Comparison of ENCODE assay signal across 23 mouse cellular contexts in the genomic region with DNA sequence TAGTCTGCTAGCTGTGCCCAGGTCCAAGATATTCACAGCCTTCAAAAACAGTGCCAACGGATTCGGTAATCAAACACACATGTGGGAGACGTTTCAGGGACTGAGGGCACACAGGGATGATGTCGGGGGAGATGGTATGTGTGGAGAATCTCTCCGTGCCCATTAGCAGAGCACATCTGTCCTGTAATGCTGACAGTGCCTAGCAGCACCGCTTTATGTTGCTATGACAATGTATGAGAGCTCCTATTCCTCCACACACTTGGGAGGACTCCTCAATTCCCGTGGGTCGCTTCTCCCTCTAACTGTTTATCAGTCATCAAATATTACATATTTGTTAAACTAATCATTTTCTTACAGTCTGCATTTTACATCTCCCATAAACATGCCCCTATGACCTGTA. TPM values are rescaled to one million over a fixed set of nuclear protein-coding genes. Genes with fewer than 3 reads are reported as not detected.
DNase-seq lines count a peak whose midpoint lies in the region; ATAC-seq and TF ChIP-seq lines count a peak whose summit lies in the region.
"Had no signal": no experiment of that assay in that cellular context is flagged by ENCODE, and none has a peak within 500 bp of the region (broad histone marks: within the 10 kb centered on the region; RNA-seq: fewer than 3 reads in every experiment).

No protein-coding gene starts in this region.

- H3K27ac ChIP-seq in forebrain, embryonic 15.5 days (replicated peaks) = no peak overlapping the region
- H3K27ac ChIP-seq in forebrain, embryonic 10.5 days = no peak overlapping the region
- peak overlapping the region; percentile 69 for H3K27ac ChIP-seq in intestine, embryonic 14.5 days (ENCODE audit: low read depth)
- no peak overlapping the region for H3K27ac ChIP-seq in intestine, postnatal 0 days (ENCODE audit: low read depth, low read length)
- H3K27ac ChIP-seq in midbrain, embryonic 15.5 days = no peak overlapping the region
- H3K27ac ChIP-seq: gastrocnemius, adult 2 months; kidney, postnatal 0 days; limb, embryonic 12.5 days; liver, embryonic 12.5 days had no signal

- H3K4me1 ChIP-seq in forebrain, embryonic 15.5 days = peaks cover 23% of the 10 kb centered on the region
- H3K4me1 ChIP-seq in forebrain, embryonic 10.5 days = peaks cover 11% of the 10 kb centered on the region
- peaks cover 22% of the 10 kb centered on the region for H3K4me1 ChIP-seq in intestine, embryonic 14.5 days (replicated peaks; ENCODE audit: control insufficient read depth, insufficient read depth, low read length)
- H3K4me1 ChIP-seq in intestine, postnatal 0 days (replicated peaks; ENCODE audit: control insufficient read depth, insufficient read depth, low read length) = no peaks in the 10 kb centered on the region
- H3K4me1 ChIP-seq in midbrain, embryonic 15.5 days = peaks cover 13% of the 10 kb centered on the region
- H3K4me1 ChIP-seq: liver, embryonic 12.5 days had no signal

- no peak overlapping the region for H3K9ac ChIP-seq in forebrain, embryonic 15.5 days (replicated peaks)
- H3K9ac ChIP-seq in intestine, embryonic 14.5 days (ENCODE audit: low read length) = no peak overlapping the region
- no peak overlapping the region for H3K9ac ChIP-seq in intestine, postnatal 0 days (ENCODE audit: low read depth, low read length)
- no peak overlapping the region for H3K9ac ChIP-seq in midbrain, embryonic 15.5 days
- H3K9ac ChIP-seq: heart, embryonic 12.5 days; limb, embryonic 12.5 days; liver, embryonic 12.5 days had no signal

- no peaks in the 10 kb centered on the region for H3K9me3 ChIP-seq in forebrain, embryonic 15.5 days
- no peaks in the 10 kb centered on the region for H3K9me3 ChIP-seq in forebrain, embryonic 10.5 days
- H3K9me3 ChIP-seq in intestine, embryonic 14.5 days (ENCODE audit: control insufficient read depth, low read length) = no peaks in the 10 kb centered on the region
- no peaks in the 10 kb centered on the region for H3K9me3 ChIP-seq in intestine, postnatal 0 days (ENCODE audit: control insufficient read depth)
- no peaks in the 10 kb centered on the region for H3K9me3 ChIP-seq in midbrain, embryonic 15.5 days
- H3K9me3 ChIP-seq: heart, embryonic 12.5 days; limb, embryonic 12.5 days; liver, embryonic 12.5 days; megakaryocyte, embryonic 14.5 days had no signal

- no peaks in the 10 kb centered on the region for H3K36me3 ChIP-seq in forebrain, embryonic 15.5 days
- H3K36me3 ChIP-seq in forebrain, embryonic 10.5 days (replicated peaks) = no peaks in the 10 kb centered on the region
- H3K36me3 ChIP-seq in intestine, embryonic 14.5 days (ENCODE audit: control insufficient read depth, insufficient read depth, low read length) = no peaks in the 10 kb centered on the region
- no peaks in the 10 kb centered on the region for H3K36me3 ChIP-seq in intestine, postnatal 0 days (ENCODE audit: control insufficient read depth, insufficient read depth)
- no peaks in the 10 kb centered on the region for H3K36me3 ChIP-seq in midbrain, embryonic 15.5 days (replicated peaks)
- H3K36me3 ChIP-seq: heart, embryonic 12.5 days; limb, embryonic 12.5 days; liver, embryonic 12.5 days had no signal

- H3K4me2 ChIP-seq in forebrain, embryonic 15.5 days (replicated peaks) = no peak overlapping the region
- 0 out of 2 replicates have a peak overlapping the region, but pooled peaks have one; percentile 29 for H3K4me2 ChIP-seq in intestine, embryonic 14.5 days (ENCODE audit: low read length)
- H3K4me2 ChIP-seq in intestine, postnatal 0 days (replicated peaks; ENCODE audit: low read depth) = no peak overlapping the region
- no peak overlapping the region for H3K4me2 ChIP-seq in midbrain, embryonic 15.5 days
- H3K4me2 ChIP-seq: heart, embryonic 12.5 days; limb, embryonic 12.5 days; liver, embryonic 12.5 days had no signal

- no peak for DNase-seq in forebrain, embryonic 10.5 days (ENCODE audit: extremely low spot score, low spot score)
- DNase-seq in intestine, embryonic 14.5 days (ENCODE audit: low spot score) = no peak
- DNase-seq in 3T3-L1 (ENCODE audit: low read depth, low spot score) = peak; percentile 6
- no peak for DNase-seq in thymus, postnatal 14 days
- DNase-seq: adrenal gland, postnatal 36 days; cerebellum, adult 11-12 months; cerebellum, postnatal 14 days; gastrocnemius, adult 2 months; heart, adult 11 months; kidney, adult 18-20 months; lung, adult 2 months; right cerebral cortex, postnatal 4 days; thymus, postnatal 36 days had no signal

- TF ChIP-seq CTCF in intestine, postnatal 0 days (IDR thresholded peaks at IDR 0.05; ENCODE audit: low read depth) = no peak

- WGBS in forebrain, embryonic 15.5 days = 73% methylated on average over 8 of the region's 8 CpGs
- 89% methylated on average over 8 of the region's 8 CpGs for WGBS in forebrain, embryonic 10.5 days
- 52% methylated on average over 8 of the region's 8 CpGs for whole genome bisulfite sequencing in intestine, embryonic 14.5 days
- WGBS in intestine, postnatal 0 days = 69% methylated on average over 8 of the region's 8 CpGs
- WGBS in midbrain, embryonic 15.5 days = 62% methylated on average over 8 of the region's 8 CpGs

- H3K4me3 ChIP-seq in forebrain, embryonic 15.5 days = no peak overlapping the region
- no peak overlapping the region for H3K4me3 ChIP-seq in forebrain, embryonic 10.5 days
- H3K4me3 ChIP-seq in intestine, embryonic 14.5 days (ENCODE audit: low read depth, low read length) = no peak overlapping the region
- H3K4me3 ChIP-seq in intestine, postnatal 0 days (ENCODE audit: low read depth, low read length) = no peak overlapping the region
- H3K4me3 ChIP-seq in midbrain, embryonic 15.5 days = no peak overlapping the region
- H3K4me3 ChIP-seq: gastrocnemius, adult 2 months; heart, embryonic 12.5 days; limb, embryonic 12.5 days; liver, embryonic 12.5 days; megakaryocyte, embryonic 14.5 days; myocyte had no signal

- no peaks in the 10 kb centered on the region for H3K27me3 ChIP-seq in forebrain, embryonic 15.5 days
- no peaks in the 10 kb centered on the region for H3K27me3 ChIP-seq in forebrain, embryonic 10.5 days (ENCODE audit: poor library complexity, severe bottlenecking)
- H3K27me3 ChIP-seq in intestine, embryonic 14.5 days (replicated peaks; ENCODE audit: control insufficient read depth, insufficient read depth, low read length) = no peaks in the 10 kb centered on the region
- no peaks in the 10 kb centered on the region for H3K27me3 ChIP-seq in intestine, postnatal 0 days (replicated peaks; ENCODE audit: control insufficient read depth, insufficient read depth, low read length)
- no peaks in the 10 kb centered on the region for H3K27me3 ChIP-seq in midbrain, embryonic 15.5 days (replicated peaks)
- H3K27me3 ChIP-seq: CH12.LX; heart, embryonic 12.5 days; limb, embryonic 12.5 days; liver, embryonic 12.5 days had no signal

- ATAC-seq in forebrain, embryonic 15.5 days (replicated peaks) = 0 out of 2 replicates have a peak, but pooled peaks have one; percentile 29
- no peak for ATAC-seq in intestine, embryonic 14.5 days (replicated peaks; ENCODE audit: low FRiP score, low TSS enrichment, low read depth)
- no peak for ATAC-seq in intestine, postnatal 0 days
- ATAC-seq in midbrain, embryonic 15.5 days (replicated peaks) = 0 out of 2 replicates have a peak, but pooled peaks have one; percentile 38
- ATAC-seq: liver, embryonic 12.5 days had no signal

RNA-seq across cellular contexts. Expression of gene Cdhr3, which starts 9.0 kb away (rescaled TPM):
- polyA plus RNA-seq in forebrain, embryonic 15.5 days (2015; fragmentation: Nextera tagmentation; extraction: Ambion mirVana) = 0.20 and 0.29 TPM in 2 replicates
- not detected in 2 replicates for polyA plus RNA-seq in forebrain, embryonic 10.5 days (2016; fragmentation: Nextera tagmentation; extraction: Ambion mirVana)
- polyA plus RNA-seq in intestine, embryonic 14.5 days (2014; fragmentation: Nextera tagmentation; extraction: Ambion mirVana) = not detected in 2 replicates
- polyA plus RNA-seq in intestine, postnatal 0 days (2015; fragmentation: Nextera tagmentation; extraction: Ambion mirVana) = 0.10 TPM in 1 of 2 replicates, not detected in the other
- polyA plus RNA-seq in midbrain, embryonic 15.5 days (2015; fragmentation: Nextera tagmentation; extraction: Ambion mirVana) = 0.19 and 0.32 TPM in 2 replicates
- polyA plus RNA-seq: kidney, postnatal 0 days; limb, embryonic 12.5 days; liver, embryonic 12.5 days had no signal

RNA-seq across cellular contexts. Expression of gene Atxn7l1, which starts 45.9 kb away (rescaled TPM):
- 15.4 and 17.6 TPM in 2 replicates for polyA plus RNA-seq in forebrain, embryonic 15.5 days (2015; fragmentation: Nextera tagmentation; extraction: Ambion mirVana)
- 10.4 and 11.0 TPM in 2 replicates for polyA plus RNA-seq in forebrain, embryonic 10.5 days (2016; fragmentation: Nextera tagmentation; extraction: Ambion mirVana)
- polyA plus RNA-seq in intestine, embryonic 14.5 days (2014; fragmentation: Nextera tagmentation; extraction: Ambion mirVana) = 18.2 and 21.1 TPM in 2 replicates
- polyA plus RNA-seq in intestine, postnatal 0 days (2015; fragmentation: Nextera tagmentation; extraction: Ambion mirVana) = 8.2 and 9.0 TPM in 2 replicates
- polyA plus RNA-seq in midbrain, embryonic 15.5 days (2015; fragmentation: Nextera tagmentation; extraction: Ambion mirVana) = 20.2 and 24.4 TPM in 2 replicates

Comparison
In these comparisons a context has a peak if more than half of its experiments do, and no peak if none do; other contexts are left out.
1. ATAC-seq: peak in forebrain, embryonic 15.5 days (single experiment) and midbrain, embryonic 15.5 days (single experiment); none in intestine, embryonic 14.5 days (single experiment) and intestine, postnatal 0 days (single experiment).